Mouse (Mus musculus) thymus, adult 2 months (tissue): ENCODE data around the gene St3gal4.

Source experiments
- CTCF ChIP-seq: fragments of 200-500 bp; IDR thresholded peaks from 2 replicates; pipeline ENCODE4 v1.5.1; 2012; ENCODE audit warnings: mild to moderate bottlenecking, control low read depth, low read length, moderate library complexity, borderline replicate concordance; ENCODE audit not compliant: control insufficient read depth, poor library complexity, insufficient read depth; ENCODE audit errors: extremely low read depth
- POLR2A ChIP-seq: fragments of 200-500 bp; IDR thresholded peaks from 2 replicates; pipeline ENCODE4 v1.6.1; 2012; ENCODE audit warnings: mild to moderate bottlenecking, low read length, control low read depth, moderate library complexity; ENCODE audit not compliant: control insufficient read depth, poor library complexity, insufficient read depth; ENCODE audit errors: extremely low read depth

GRCm38 (mm10) chr9:35032457-35032856 lies 86.6 kb downstream of the St3gal4 start:
- no peak for TF ChIP-seq CTCF
- TF ChIP-seq POLR2A = no peak
